Mouse (Mus musculus): ENCODE measurements around the gene Letm1. TPM values are rescaled to one million over a fixed set of nuclear protein-coding genes. Genes with fewer than 3 reads are reported as not detected.

Letm1 gene
- 105 TPM for polyA plus RNA-seq (2017; shearing (Covaris generic))

DNA sequence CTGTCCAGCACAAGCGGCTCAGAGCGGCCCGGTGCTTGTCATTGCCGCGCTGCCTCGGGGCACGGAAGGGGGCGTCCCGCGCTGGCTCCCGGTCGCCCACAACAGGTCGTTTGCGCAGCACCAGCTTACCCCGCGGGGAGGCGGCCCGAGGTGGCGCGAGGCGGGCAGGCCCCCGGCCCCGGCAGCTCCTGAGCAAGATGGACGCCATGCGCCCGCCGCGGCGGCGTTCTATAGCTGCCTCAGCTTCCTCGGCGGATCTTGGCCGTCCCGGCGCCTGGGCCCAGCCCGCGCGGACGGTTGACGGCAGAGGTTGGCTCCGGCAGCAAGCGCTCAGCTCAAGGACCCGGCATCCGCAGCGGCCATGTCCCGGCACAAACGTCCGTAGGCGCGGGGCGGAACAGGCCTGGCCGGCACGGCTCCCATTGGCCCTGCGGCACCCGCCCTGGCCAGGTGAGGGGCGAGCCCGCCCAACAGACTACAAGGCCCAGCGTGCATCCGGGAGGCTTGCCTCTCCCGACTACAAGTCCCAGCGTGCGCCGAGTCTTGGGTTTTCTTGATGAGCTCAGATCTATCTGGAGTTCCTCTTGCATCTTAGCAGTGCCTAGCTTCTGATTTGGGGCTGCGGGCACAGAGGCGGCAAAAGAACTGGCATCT lies at the start of gene Letm1:
Gene Letm1, minus strand, starts transcription at position 473 of the 654 bp plus-strand sequence.

DNA sequence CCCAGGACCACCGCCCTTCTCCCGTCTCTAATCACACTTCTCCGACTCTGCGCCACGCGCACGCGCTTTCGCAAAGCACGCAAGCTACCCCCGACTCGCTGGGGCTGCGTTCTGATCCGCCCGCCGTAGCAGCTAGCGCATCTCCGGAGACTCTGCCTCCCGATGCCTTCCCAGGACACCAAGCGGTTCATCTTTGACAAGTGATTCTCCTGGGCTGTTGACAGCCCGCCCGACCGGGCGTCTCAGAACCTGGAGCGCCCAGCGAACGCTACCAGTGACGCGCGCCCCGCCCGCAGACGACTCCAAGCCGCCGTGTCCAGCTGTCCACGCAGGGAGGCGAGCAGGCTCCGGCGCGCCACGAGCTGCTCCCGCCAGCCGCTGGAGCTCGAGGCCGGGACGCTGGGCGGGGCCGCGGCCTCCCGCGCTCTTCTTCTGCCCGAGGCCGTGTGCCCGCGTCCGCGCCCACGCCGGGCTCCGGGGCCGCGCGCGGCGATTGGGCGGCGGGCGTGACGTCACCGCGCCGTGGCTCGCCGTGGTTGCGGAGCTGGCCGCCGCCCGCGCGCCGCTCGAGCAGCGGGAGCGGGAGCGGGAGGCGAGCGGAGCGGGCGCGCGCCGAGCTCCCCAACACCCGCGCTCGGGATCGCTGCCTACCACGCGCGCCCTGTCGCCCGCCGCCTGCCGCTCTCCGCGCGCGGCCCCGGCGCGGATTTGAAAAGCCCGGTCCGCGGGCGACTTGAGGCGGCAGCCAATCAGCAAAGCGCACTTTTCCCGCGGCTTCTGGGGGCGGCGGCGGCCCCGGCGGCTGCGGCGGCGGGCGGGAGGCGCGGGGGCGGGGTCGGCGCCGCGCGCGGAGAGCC lies 37.5 kb upstream of the Letm1 start, which contains the start of gene Nsd2:
Gene Nsd2, plus strand, starts transcription at position 850 of the 857 bp plus-strand sequence.

DNA sequence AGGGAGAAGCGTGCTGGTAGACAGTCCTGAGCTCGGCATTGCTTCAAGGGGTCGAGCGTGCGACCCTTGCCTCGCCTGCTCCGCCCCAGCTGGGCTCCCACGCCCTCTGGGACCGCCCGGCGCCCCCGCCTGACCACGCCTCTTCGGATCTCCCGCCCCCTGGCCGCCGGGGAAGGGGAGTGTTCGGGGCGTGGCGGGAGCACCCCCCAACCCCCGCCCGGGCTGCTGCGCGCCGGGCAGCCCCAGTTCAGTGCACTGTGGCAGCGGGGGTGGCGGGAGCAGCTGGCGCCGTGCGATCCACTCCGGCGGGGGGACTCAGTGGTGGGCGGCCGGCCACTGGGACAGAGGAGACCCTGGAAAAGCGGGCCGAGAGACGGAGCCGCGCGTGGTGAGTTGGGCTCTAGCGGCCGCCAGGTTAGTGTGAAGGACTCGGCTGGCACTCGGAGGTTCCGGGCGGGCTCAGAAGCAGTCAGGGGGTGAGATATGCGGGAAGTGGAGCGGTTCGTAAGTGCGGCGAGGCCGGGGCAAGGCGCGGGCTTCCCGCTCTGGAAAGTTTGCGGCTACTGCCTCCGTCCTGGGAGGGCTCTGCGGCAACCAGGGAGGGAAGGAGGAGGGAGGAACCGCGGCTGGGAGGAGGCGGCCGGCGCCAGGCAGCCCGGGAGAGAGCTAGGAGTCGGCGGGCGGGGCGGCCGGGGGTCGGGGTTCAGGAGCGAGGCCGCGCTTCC lies 60.9 kb downstream of the Letm1 start, which contains the start of gene Fgfr3:
Gene Fgfr3, plus strand, starts transcription at position 134 of the 725 bp plus-strand sequence.

Other genes with a start within 250 kb of the Letm1 start
- gene Fam53a, start 153.2 kb downstream of the Letm1 start, polyA plus RNA-seq (2017; shearing (Covaris generic)): 44.6 TPM
- gene Gm9903, start 152.9 kb downstream of the Letm1 start, polyA plus RNA-seq (2017; shearing (Covaris generic)): not detected
- 210 TPM for gene Slbp, start 130.2 kb downstream of the Letm1 start, polyA plus RNA-seq (2017; shearing (Covaris generic))
- gene Tacc3, start 124.7 kb downstream of the Letm1 start, polyA plus RNA-seq (2017; shearing (Covaris generic)): 11.7 TPM
- gene Tmem129, start 124.4 kb downstream of the Letm1 start, polyA plus RNA-seq (2017; shearing (Covaris generic)): 10.1 TPM
- gene Fgfr3, start 61.1 kb downstream of the Letm1 start, polyA plus RNA-seq (2017; shearing (Covaris generic)): 0.40 TPM
- gene Nsd2, start 37.9 kb upstream of the Letm1 start, polyA plus RNA-seq (2017; shearing (Covaris generic)): 28.5 TPM
- gene Nelfa, start 153.6 kb upstream of the Letm1 start, polyA plus RNA-seq (2017; shearing (Covaris generic)): 34.0 TPM
- not detected for gene Gm1673, start 200.6 kb upstream of the Letm1 start, polyA plus RNA-seq (2017; shearing (Covaris generic))
- gene Nat8l, start 213.2 kb upstream of the Letm1 start, polyA plus RNA-seq (2017; shearing (Covaris generic)): not detected